Mouse (Mus musculus): Measurements from ENCODE around the gene 1700020L24Rik. TPM values are rescaled to one million over a fixed set of nuclear protein-coding genes. Genes with fewer than 3 reads are reported as not detected.

The 1700020L24Rik gene
- total and polyA plus RNA-seq, 3 experiments: 0.60 TPM; not detected in 2

DNA sequence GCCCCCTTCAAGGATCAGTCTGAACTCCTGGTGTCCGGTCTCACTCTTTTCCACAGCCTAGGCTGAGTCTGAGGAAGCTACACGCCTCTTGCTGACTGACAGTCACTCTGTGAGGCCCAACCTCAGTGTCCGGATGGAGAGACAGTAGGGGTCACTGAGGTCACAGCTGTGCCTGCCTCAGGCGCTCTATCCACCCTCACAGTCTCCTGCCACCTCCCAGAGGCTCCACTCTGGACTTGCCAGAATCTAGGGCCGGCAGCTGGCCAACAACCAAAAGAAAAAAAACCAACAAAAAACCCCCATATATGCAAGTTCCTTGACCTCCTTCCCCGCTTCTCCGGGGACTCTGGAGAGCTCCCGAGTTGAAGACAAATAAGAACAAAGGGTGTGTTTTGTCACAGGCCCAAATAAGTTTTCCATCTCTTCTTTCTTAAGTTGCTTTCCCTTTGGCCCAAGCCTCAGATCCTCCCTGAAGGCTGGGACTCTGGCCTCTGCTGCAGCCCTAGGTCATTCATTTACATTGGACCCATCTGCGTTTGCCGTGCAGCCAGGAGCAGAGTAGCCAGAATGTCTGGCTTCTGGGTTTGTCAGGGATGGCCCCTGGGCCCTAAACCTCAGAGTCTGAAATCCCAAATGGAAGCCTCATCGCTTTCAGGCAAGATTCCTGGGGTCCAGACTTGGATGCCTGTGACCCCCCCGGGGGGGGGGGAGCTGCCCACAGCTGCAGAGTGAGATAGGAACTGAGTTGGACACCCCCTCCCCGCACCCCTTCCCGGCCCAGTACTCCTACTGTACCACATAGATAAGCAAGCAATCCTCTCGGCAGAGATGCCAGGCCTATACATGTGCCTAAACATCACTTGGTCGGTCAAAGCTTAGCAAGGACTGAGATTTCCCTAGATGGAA is 10.8 kb downstream of the 1700020L24Rik start:
- Histone ChIP-seq H3K27me3 (ENCODE audit: control insufficient read depth in 1 of 2, insufficient read depth in 2 of 2, low read length in 2 of 2) (peaks cover 0 to 15% of the 10 kb centered on the region in 2 experiments; a peak in 3 of 4 replicates), H3K9me3 (replicated peaks; ENCODE audit: insufficient read depth, low read length) (no peaks in the 10 kb centered on the region), H3K79me2 (ENCODE audit: control insufficient read depth, insufficient read depth, low read length, poor library complexity) (no peaks in the 10 kb centered on the region), H3K4me3 (ENCODE audit: control insufficient read depth in 1 of 2, insufficient read depth in 1 of 2, low read depth in 2 of 2, low read length in 2 of 2) (no peak overlapping the region), H3K27ac (ENCODE audit: control insufficient read depth, low read depth, low read length) (no peak overlapping the region), H3K36me3 (ENCODE audit: control insufficient read depth in 1 of 2, insufficient read depth in 2 of 2, low read length in 2 of 2) (no peaks in the 10 kb centered on the region), H3K4me1 (ENCODE audit: control insufficient read depth in 1 of 2, insufficient read depth in 2 of 2, low read length in 2 of 2) (no peaks in the 10 kb centered on the region), H3K9ac (ENCODE audit: control insufficient read depth, low read depth, low read length, poor library complexity, severe bottlenecking) (no peak overlapping the region)
- DNase-seq (ENCODE audit: low read depth, low spot score): no peak
- TF ChIP-seq CHD1 (IDR thresholded peaks at IDR 0.05; ENCODE audit: low read depth, low read length): no peak
- no peak for TF ChIP-seq SMC3 (IDR thresholded peaks at IDR 0.05; ENCODE audit: low read depth, low read length)
- no peak for TF ChIP-seq ELF1 (IDR thresholded peaks at IDR 0.05; ENCODE audit: low read depth, low read length)
- TF ChIP-seq ZC3H11A (IDR thresholded peaks at IDR 0.05; ENCODE audit: low read depth, low read length): no peak
- TF ChIP-seq ZNF384 (IDR thresholded peaks at IDR 0.05; ENCODE audit: low read depth, low read length): no peak
- no peak for TF ChIP-seq MYB (IDR thresholded peaks at IDR 0.05; ENCODE audit: low read depth, low read length)
- TF ChIP-seq GABPA (IDR thresholded peaks at IDR 0.05; ENCODE audit: low read depth, low read length): no peak
- no peak for TF ChIP-seq KAT2A (conservative IDR thresholded peaks at IDR 0.05; ENCODE audit: low read depth, low read length)
- no peak for TF ChIP-seq EP300 (IDR thresholded peaks at IDR 0.05; ENCODE audit: low read depth in 1 of 2, low read length in 2 of 2)
- no peak for TF ChIP-seq RAD21 (IDR thresholded peaks at IDR 0.05; ENCODE audit: low read depth, low read length)
- TF ChIP-seq HCFC1 (IDR thresholded peaks at IDR 0.05; ENCODE audit: low read depth, low read length): no peak
- TF ChIP-seq ZKSCAN1 (IDR thresholded peaks at IDR 0.05; ENCODE audit: low read depth, low read length): no peak
- TF ChIP-seq TCF12 (IDR thresholded peaks at IDR 0.05; ENCODE audit: low read depth, low read length): no peak
- TF ChIP-seq CTCF (IDR thresholded peaks at IDR 0.05 in 2 of 3, conservative IDR thresholded peaks at IDR 0.05 in 1 of 3; ENCODE audit: control insufficient read depth in 1 of 3, insufficient read depth in 1 of 3, low read depth in 2 of 3, low read length in 3 of 3, poor library complexity in 1 of 3, severe bottlenecking in 1 of 3): no peak
- no peak for TF ChIP-seq TBP (IDR thresholded peaks at IDR 0.05; ENCODE audit: low read depth, low read length)

- no peaks in the 10 kb centered on the region for H3K79me2 ChIP-seq (ENCODE audit: control insufficient read depth, insufficient read depth, low read length, poor library complexity)
- DNase-seq (ENCODE audit: low read depth, low spot score): no peak
- H3K9me3 ChIP-seq (replicated peaks; ENCODE audit: insufficient read depth, low read length): no peaks in the 10 kb centered on the region
- H3K27me3 ChIP-seq (ENCODE audit: control insufficient read depth in 1 of 2, insufficient read depth in 2 of 2, low read length in 2 of 2): peaks cover 2 to 18% of the 10 kb centered on the region in 2 experiments; a peak in 3 of 4 replicates
- H3K4me1 ChIP-seq (ENCODE audit: control insufficient read depth in 1 of 2, insufficient read depth in 2 of 2, low read length in 2 of 2): no peaks in the 10 kb centered on the region
- no peak for TF ChIP-seq SIN3A (IDR thresholded peaks at IDR 0.05; ENCODE audit: low read length)
- TF ChIP-seq KAT2A (conservative IDR thresholded peaks at IDR 0.05; ENCODE audit: low read depth, low read length): no peak
- TF ChIP-seq MYB (IDR thresholded peaks at IDR 0.05; ENCODE audit: low read depth, low read length): no peak
- no peak for TF ChIP-seq TBP (IDR thresholded peaks at IDR 0.05; ENCODE audit: low read depth, low read length)
- TF ChIP-seq ETS1 (IDR thresholded peaks at IDR 0.05; ENCODE audit: low read depth, low read length): no peak
- TF ChIP-seq ZC3H11A (IDR thresholded peaks at IDR 0.05; ENCODE audit: low read depth, low read length): no peak
- no peak for TF ChIP-seq USF1 (IDR thresholded peaks at IDR 0.05; ENCODE audit: low read depth, low read length)
- TF ChIP-seq POLR2AphosphoS2 (IDR thresholded peaks at IDR 0.05; ENCODE audit: low read length): no peak
- no peak for TF ChIP-seq ZNF384 (IDR thresholded peaks at IDR 0.05; ENCODE audit: low read depth, low read length)
- no peak for TF ChIP-seq GATA1 (IDR thresholded peaks at IDR 0.05; ENCODE audit: low read depth, low read length)
- TF ChIP-seq RAD21 (IDR thresholded peaks at IDR 0.05; ENCODE audit: low read depth, low read length): no peak
- TF ChIP-seq MAX (IDR thresholded peaks at IDR 0.05; ENCODE audit: low read length): no peak
- no peak for TF ChIP-seq MXI1 (IDR thresholded peaks at IDR 0.05; ENCODE audit: low read depth, low read length)
- no peak overlapping the region for H3K27ac ChIP-seq (ENCODE audit: control insufficient read depth, low read depth, low read length)
- H3K36me3 ChIP-seq (ENCODE audit: control insufficient read depth in 1 of 2, insufficient read depth in 2 of 2, low read length in 2 of 2): no peaks in the 10 kb centered on the region
- no peak overlapping the region for H3K4me3 ChIP-seq (ENCODE audit: control insufficient read depth in 1 of 2, insufficient read depth in 1 of 2, low read depth in 2 of 2, low read length in 2 of 2)
- H3K9ac ChIP-seq (ENCODE audit: control insufficient read depth, low read depth, low read length, poor library complexity, severe bottlenecking): no peak overlapping the region
These were observed 11.4 kb downstream of the 1700020L24Rik start for GRCm38 (mm10) chr11:83448927-83449236.
